Mouse (Mus musculus) ovary, postnatal 14 days (tissue): ENCODE results near the gene Gm21731.
"Not testable (repeated sequence)": the region's sequence is repeated elsewhere in the genome, so short reads cannot be mapped to it uniquely, and the experiment has no call there.

Source experiments
- DNase-seq: peaks from one replicate; pipeline ENCODE4 v3.0.0; 2022; ENCODE audit warnings: low spot score

Gene Gm21731

DNA sequence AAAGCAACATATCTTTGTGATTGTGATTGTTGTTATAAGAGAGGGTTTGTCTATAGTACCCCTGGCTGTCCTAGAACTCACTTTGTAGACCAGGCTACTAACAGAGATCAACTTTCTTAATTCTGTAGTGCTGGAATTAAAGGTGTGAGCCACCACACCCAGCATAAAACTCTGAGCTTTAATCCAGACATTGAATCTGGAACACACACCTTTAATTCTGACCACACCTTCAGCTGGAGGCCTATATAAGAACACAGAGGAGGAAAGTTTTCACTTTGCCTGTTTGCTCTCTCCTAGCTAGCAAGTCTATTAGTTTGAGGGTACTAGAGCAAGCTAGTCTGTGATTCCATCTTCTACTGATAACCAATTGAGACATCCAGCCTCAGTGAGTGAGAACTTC is at the start of gene Gm21731:
Gene Gm21731 (plus strand): TSS at position 301 of the 400 bp plus-strand sequence.
- DNase-seq, result not testable (repeated sequence)

DNA sequence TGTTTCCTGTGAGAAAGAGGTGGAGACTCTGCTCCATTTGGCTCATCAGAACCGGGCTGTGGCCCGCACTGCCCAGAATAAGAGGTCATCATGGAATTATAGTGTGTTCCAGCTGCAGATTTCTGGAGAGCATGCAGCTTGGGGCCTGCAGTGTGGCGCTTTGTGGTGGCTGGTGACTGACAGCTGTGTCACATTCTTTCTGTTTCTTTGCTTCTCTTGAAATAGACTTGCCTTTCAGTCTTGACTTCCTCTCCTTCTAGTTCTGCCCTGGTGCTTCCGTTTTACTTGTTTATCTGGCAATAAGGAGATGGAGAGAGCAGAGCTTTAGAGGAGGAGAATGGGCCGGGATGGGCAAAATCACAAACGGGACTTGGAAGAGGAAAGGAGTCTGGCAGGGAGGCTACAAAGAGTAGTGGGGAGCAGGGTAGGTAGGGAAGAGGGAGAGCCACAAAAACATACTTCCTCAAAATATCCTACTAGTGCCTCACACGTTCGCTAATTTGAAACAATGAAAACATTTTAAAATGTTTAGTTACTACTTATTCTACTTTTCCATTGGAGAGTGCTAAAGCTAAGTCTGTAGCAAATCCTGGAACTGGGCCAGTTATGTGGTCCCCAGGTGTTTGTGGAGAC is 42.6 kb upstream of the Gm21731 start:
- DNase-seq, result not testable (repeated sequence)

DNA sequence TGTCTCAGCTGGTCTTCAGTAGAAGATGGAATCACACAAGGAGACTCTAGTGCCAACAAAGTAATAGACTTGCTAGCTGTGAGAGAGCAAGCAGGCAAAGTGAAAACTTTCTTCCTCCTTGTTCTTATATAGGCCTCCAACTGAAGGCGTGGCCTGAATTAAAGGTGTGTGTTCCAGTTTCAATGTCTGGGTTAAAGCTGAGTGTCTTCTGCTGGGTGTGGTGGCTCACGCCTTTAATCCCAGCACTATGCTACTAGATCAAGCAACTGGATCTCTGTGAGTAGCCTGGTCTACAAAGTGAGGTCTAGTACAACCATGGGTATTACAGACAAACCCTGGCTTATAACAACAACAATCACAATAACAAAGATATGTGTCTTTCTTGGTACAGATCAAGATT is 23.1 kb upstream of the Gm21731 start, which contains the start of gene Gm21762:
Gene Gm21762 (minus strand): TSS at position 101 of the 400 bp plus-strand sequence.
- DNase-seq, result not testable (repeated sequence)

DNA sequence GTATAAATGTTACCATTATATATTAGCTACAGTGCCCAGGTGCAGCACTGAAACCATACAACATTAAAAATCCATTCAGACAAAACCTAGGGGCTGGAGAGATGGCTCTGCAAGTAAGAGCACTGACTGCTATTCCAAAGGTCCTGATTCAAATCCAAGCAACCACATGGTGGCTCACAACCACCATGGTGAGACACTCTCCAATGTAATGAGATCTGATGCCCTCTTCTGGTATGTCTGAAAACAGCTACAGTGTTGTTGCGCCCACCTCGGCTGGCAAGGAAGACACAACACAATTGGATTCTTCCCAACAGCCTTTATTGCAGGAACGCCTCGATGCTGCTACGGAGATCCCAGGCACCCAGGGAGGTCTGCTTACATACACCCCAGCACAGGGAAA is 18.0 kb upstream of the Gm21731 start:
- not testable (repeated sequence) for DNase-seq

DNA sequence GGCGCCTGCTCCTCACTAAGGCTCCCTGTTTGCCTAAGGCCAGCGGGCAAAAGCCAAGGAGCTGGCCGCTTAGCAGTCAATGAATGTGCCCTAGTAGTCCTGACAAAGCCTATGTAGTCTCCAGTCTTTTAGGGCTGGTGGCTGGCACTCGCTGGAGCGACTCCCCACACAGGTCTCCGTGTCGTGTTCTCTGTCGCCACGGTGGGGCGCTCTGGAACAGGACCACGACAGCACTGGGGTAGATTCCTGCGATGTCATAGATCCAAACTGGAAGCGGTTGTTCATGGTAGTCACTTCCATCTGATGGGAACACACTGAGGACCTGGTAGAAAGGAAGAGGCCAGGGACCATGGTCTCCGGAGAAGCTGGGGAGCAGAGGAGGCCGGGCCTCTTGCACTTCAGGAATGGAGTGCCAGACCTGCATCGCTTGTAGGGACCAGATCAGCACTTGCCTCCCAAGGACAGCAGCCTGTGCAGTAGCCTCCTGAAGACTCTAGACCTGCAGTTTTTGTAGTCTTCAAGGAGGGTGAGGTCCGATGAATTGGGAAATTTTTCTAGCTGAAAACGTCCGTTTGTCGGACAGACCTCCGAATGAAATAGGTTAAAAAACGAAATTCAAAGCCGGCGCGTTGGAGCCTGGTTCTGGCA is 15.8 kb upstream of the Gm21731 start:
- DNase-seq, result not testable (repeated sequence)

DNA sequence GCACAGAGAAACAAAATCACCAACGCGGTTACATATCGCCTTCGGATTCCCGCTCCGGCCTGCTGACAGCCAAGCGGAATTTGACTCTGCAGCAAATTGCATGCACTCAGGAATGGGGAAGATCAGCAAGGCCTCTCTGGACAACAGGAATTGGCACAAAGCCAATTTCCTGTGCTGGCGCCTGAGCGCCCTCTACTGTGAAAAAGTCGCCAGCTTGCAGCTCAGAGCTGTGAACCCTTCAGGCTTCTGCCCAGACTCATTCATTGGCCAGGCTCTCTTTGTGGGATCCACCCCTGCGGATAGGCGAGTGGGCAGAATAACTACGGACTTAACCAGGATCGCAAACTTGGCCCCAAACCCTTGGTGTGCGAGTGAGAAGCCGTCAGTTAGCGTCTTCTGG is 7.1 kb upstream of the Gm21731 start:
- not testable (repeated sequence) for DNase-seq

DNA sequence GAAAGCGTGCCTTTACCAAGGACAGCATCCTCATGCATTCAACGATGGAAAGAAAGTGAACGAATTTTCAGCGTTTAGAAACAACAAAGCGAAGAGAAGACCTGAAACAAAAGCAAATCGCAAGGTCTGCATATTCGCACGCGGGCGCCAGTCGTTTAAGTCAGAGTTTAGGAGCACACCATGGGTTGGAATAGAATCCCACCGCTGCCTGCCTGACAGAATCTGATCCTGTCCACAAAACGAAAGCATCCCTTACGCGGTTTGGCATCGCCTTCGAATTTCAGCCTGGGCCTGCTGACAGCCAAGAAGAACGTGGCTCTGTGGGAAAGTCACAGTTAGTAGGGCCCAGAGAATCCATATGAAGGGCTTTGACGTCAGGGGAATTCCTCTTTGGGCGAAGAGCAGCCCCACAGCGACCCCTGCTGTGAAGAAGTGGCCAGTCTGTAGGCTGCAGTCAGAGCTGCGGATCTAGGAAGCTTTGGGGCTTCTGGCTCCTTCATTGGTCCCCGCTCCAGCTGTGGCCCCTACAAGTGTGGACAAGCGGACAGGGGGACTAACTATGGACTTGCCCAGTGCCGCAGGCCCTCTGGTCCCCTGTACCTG is 6.4 kb upstream of the Gm21731 start:
- not testable (repeated sequence) for DNase-seq

DNA sequence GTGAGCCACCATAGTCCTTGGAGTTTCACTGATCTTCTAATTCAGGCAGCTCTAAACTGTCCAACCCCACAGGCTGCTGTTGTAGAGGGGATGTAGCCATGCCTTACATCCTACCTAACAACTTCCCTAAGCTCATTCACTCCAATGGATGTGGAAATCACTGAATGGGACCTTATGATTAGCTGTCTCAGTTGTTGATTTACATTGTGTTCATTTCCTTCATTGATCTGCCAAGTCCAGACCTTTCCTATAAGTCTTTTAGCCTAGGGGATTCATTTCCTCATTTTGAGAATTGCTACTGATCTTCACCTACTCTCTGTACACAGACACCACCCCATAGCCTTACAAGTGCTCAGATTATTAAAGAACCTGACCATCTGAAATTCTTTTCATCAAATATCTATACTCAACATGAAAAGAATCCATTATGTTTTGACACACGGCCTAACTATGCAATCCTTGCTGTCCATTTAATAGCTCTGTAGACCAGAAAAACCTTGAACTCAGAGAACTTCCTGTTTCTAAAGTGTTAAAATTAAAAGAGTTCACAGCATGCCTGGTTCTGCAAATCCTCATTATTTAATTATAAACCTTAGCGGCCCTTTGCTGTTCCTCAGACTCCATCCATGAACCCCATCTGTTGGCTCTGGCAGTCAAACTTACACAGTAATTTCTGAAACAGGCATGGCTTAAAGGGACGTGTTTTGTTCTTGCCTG is 12.5 kb downstream of the Gm21731 start:
- not testable (repeated sequence) for DNase-seq

DNA sequence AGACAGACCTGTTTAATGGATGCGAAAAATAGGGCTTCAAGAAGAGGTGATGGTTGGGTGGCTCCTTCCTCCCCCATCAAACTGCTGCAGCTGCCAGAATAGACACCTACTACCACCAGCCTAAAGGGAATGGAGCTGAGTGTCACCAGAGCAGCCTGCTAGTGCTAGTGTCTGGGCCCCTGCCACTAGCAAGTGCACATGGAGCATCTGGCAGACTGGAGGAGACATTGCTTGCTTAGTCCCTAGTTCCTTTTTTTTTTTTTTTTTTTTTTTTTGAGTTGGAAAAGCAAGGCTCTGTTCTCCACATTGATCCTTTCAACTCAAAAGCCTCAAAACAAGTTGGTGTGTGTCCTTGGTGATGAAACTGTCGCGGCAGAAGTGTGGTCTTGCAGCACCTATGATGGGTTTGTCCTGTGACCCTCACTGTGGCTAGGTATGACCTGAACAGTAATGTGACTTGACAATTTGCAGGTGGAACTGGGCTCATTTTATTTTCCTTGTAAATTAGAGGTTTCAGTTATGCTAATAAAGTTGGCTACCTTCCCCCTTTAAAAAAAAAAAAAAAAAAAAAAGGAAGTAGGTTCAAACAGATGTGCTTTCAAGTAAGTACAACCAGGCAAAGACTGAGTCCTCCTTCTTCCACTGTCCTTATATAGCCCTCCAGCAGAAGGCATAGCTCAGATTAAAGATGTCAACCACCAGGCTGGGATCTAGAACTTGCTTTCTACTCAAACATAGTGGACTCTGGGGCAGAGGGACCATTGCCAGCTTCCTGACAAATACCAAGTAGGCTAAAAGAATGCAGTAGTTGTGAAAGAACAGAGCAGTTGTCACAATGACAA is 20.1 kb downstream of the Gm21731 start:
- not testable (repeated sequence) for DNase-seq

DNA sequence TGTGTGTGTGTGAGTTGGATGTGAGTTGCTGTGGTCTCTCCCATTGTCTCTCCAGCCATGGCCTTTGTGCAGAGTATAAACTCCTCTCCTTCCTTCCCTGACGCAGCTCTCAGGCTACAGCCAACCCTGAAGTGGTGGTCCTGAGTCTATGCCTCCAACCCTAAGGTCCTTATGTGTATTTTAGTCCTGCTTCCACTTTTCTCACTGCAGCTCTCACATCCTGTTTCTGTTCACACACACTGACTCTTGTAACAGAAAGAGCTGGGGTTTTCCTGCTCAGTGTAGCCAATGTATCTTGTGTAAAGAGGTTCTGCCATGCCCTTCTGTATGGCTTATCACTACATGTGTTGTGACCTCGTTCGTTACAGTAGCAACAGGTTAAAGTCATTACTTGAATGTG is 20.8 kb downstream of the Gm21731 start:
- not testable (repeated sequence) for DNase-seq

DNA sequence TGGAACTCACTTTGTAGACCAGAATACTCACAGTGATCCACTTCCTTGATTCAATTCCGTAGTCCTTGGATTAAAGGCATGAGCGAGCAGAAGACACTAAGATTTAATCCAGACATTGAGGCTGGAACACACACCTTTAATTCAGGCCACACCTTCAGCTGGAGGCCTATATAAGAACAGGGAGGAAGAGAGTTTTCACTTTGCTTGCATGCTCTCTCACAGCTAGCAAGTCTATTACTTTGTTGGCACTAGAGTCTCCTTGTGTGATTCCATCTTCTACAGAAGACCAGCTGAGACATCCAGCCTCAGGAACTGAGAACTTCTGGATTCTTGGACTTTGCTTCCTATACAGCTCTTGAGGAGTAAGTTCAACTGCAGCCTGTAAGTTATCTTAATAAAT is 24.0 kb downstream of the Gm21731 start, which contains the start of gene AF067061:
Gene AF067061 (plus strand): TSS at position 245 of the 400 bp plus-strand sequence.
- DNase-seq, result not testable (repeated sequence)

DNA sequence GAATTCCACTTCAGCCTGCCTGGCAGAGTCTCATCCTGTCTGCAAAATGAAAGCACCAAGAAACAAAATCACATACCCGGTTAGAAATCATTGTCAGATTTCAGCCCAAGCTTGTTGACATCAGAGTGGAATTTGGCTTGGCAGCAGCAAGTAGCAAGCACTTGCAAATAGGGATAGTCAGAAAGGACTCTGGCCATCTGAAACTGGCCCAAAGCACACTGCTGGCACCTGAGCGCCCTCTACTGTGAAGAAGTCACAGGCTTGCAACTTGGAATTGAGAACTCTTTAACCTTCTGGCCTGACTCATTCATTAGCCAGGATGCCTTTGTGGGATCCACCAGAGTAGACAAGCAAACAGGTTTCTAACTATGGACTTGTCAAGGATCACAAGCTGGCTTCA is 38.9 kb downstream of the Gm21731 start:
- not testable (repeated sequence) for DNase-seq

DNA sequence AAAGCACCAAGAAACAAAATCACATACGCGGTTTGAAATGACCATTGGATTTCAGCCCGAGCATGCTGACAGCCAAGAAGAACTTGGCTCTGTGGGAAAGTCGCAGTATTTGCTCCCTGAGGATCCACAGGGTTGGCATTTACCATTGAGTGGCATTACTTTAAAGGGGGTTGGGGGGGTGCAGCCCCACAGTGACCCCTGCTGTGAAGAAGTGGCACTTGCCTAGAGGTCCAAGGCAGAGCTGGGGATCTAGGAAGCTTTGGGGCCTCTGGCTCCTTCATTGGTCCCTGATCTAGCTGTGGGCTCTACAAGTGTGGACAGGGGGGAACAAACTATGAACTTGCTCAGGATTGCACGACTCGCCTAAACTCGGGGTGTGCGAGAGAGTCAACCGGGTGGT is 39.9 kb downstream of the Gm21731 start:
- no peak for DNase-seq
